Mouse (Mus musculus) lung, postnatal 0 days (tissue): ENCODE results near the gene Ing4.

Experiments used
- CTCF ChIP-seq: IDR thresholded peaks from 2 replicates; pipeline ENCODE4 v1.5.1; 2016; ENCODE audit warnings: antibody characterized with exemption, mild to moderate bottlenecking
- EP300 ChIP-seq: IDR thresholded peaks from 2 replicates; pipeline ENCODE4 v1.6.1; 2016; ENCODE audit warnings: antibody characterized with exemption, mild to moderate bottlenecking, control low read depth

DNA sequence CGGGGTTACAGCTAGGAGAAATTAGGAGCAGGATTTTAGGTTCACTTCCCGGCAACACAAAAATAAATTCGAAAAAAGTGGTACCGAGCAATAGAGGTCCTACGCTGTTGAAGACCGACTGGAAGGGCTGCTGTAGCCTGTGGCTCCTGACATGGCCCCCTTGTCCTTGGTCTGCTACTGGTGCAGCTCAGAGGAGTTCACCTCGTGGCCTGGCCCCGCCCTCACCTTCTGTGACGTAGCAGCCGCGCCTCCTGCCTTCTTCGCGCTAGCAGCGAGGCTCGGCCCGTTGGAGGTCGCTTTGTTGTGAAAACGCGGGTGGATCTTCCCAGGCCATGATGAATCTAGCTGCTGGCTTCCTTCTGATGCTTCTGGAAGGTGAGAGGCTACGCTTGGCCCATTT is 10.1 kb downstream of the Ing4 start, which contains the start of gene Acrbp:
- TF ChIP-seq CTCF, result no peak
- TF ChIP-seq EP300, result no peak
